Mouse (Mus musculus): ENCODE results near the gene Arid4b.

GRCm38 (mm10) chr13:14044521-14044920 is 18.5 kb upstream of the Arid4b start:
- TF ChIP-seq POLR2A (IDR thresholded peaks at IDR 0.05; ENCODE audit: insufficient read depth, low read length) (no peak), CTCF (IDR thresholded peaks at IDR 0.05; ENCODE audit: low read depth, low read length) (no peak)
